Mouse (Mus musculus): Measurements from ENCODE around the gene Dgkz. TPM values are rescaled to one million over a fixed set of nuclear protein-coding genes. Genes with fewer than 3 reads are reported as not detected.

Dgkz gene
- polyA plus RNA-seq, 1 experiment from 2014 or later: 46.4 TPM

- 3% methylated on average over 31 of the region's 31 CpGs for WGBS
- Histone ChIP-seq H3K4me2 (ENCODE audit: low read depth, low read length) (peak overlapping the region; percentile 95), H3K4me3 (ENCODE audit: low read length) (peak overlapping the region; percentile 59), H3K4me1 (ENCODE audit: control insufficient read depth, insufficient read depth, low read length) (peaks cover 26% of the 10 kb centered on the region), H3K9me3 (ENCODE audit: control insufficient read depth, low read length) (no peaks in the 10 kb centered on the region), H3K27me3 (replicated peaks; ENCODE audit: control insufficient read depth, insufficient read depth, low read length) (peaks cover 38% of the 10 kb centered on the region), H3K27ac (ENCODE audit: low read length) (no peak overlapping the region), H3K36me3 (ENCODE audit: control insufficient read depth, insufficient read depth, low read length) (0 out of 2 replicates have a peak, but pooled peaks cover 2% of the 10 kb centered on the region), H3K9ac (ENCODE audit: low read depth, low read length) (peak overlapping the region; percentile 21; the same call in 1 of the 2 replicates)
- ATAC-seq: peak; percentile 43
These were observed 54.4 kb downstream of the Dgkz start for GRCm38 (mm10) chr2:91921181-91921789.

- H3K9me3 ChIP-seq (ENCODE audit: control insufficient read depth, low read length): no peaks in the 10 kb centered on the region
- H3K4me3 ChIP-seq (ENCODE audit: low read length): no peak overlapping the region
- no peak overlapping the region for H3K4me2 ChIP-seq (ENCODE audit: low read depth, low read length)
- H3K4me1 ChIP-seq (ENCODE audit: control insufficient read depth, insufficient read depth, low read length): peaks cover 26% of the 10 kb centered on the region
- peaks cover 38% of the 10 kb centered on the region for H3K27me3 ChIP-seq (replicated peaks; ENCODE audit: control insufficient read depth, insufficient read depth, low read length)
- 58% methylated on average over 4 of the region's 4 CpGs for WGBS
- no peak for ATAC-seq
- H3K9ac ChIP-seq (ENCODE audit: low read depth, low read length): no peak overlapping the region
- no peak overlapping the region for H3K27ac ChIP-seq (ENCODE audit: low read length)
- H3K36me3 ChIP-seq (ENCODE audit: control insufficient read depth, insufficient read depth, low read length): 0 out of 2 replicates have a peak, but pooled peaks cover 2% of the 10 kb centered on the region
These were observed 55.5 kb downstream of the Dgkz start for GRCm38 (mm10) chr2:91920130-91920529.

- 89% methylated on average over 7 of the region's 7 CpGs for WGBS
- Histone ChIP-seq H3K36me3 (ENCODE audit: control insufficient read depth, insufficient read depth, low read length) (peaks cover 3% of the 10 kb centered on the region), H3K9ac (ENCODE audit: low read depth, low read length) (no peak overlapping the region), H3K4me2 (ENCODE audit: low read depth, low read length) (no peak overlapping the region), H3K27me3 (replicated peaks; ENCODE audit: control insufficient read depth, insufficient read depth, low read length) (peaks cover 10% of the 10 kb centered on the region), H3K4me1 (ENCODE audit: control insufficient read depth, insufficient read depth, low read length) (peaks cover 8% of the 10 kb centered on the region), H3K4me3 (ENCODE audit: low read length) (no peak overlapping the region), H3K27ac (ENCODE audit: low read length) (no peak overlapping the region), H3K9me3 (ENCODE audit: control insufficient read depth, low read length) (no peaks in the 10 kb centered on the region)
- no peak for ATAC-seq
These were observed 58.6 kb downstream of the Dgkz start for GRCm38 (mm10) chr2:91917096-91917495.

GRCm38 (mm10) chr2:91916346-91916977 lies 59.2 kb downstream of the Dgkz start:
- WGBS: 87% methylated on average over 7 of the region's 7 CpGs
- ATAC-seq: no peak
- H3K36me3 ChIP-seq (ENCODE audit: control insufficient read depth, insufficient read depth, low read length): peaks cover 7% of the 10 kb centered on the region

GRCm38 (mm10) chr2:91913328-91914110 lies 62.1 kb downstream of the Dgkz start:
- Histone ChIP-seq H3K4me2 (ENCODE audit: low read depth, low read length) (no peak overlapping the region), H3K9ac (ENCODE audit: low read depth, low read length) (no peak overlapping the region), H3K27me3 (replicated peaks; ENCODE audit: control insufficient read depth, insufficient read depth, low read length) (no peaks in the 10 kb centered on the region), H3K36me3 (ENCODE audit: control insufficient read depth, insufficient read depth, low read length) (peaks cover 7% of the 10 kb centered on the region), H3K4me3 (ENCODE audit: low read length) (no peak overlapping the region), H3K4me1 (ENCODE audit: control insufficient read depth, insufficient read depth, low read length) (no peaks in the 10 kb centered on the region), H3K9me3 (ENCODE audit: control insufficient read depth, low read length) (no peaks in the 10 kb centered on the region), H3K27ac (ENCODE audit: low read length) (no peak overlapping the region)
- 89% methylated on average over 7 of the region's 7 CpGs for WGBS
- ATAC-seq: no peak

More at GRCm38 (mm10) chr2:91916346-91916977, 59.2 kb downstream of the Dgkz start:
- no peak overlapping the region for H3K9ac ChIP-seq (ENCODE audit: low read depth, low read length)
- no peak overlapping the region for H3K4me2 ChIP-seq (ENCODE audit: low read depth, low read length)
- peaks cover 5% of the 10 kb centered on the region for H3K27me3 ChIP-seq (replicated peaks; ENCODE audit: control insufficient read depth, insufficient read depth, low read length)
- H3K4me3 ChIP-seq (ENCODE audit: low read length): no peak overlapping the region
- H3K9me3 ChIP-seq (ENCODE audit: control insufficient read depth, low read length): no peaks in the 10 kb centered on the region
- no peak overlapping the region for H3K27ac ChIP-seq (ENCODE audit: low read length)
- H3K4me1 ChIP-seq (ENCODE audit: control insufficient read depth, insufficient read depth, low read length): peaks cover 3% of the 10 kb centered on the region

GRCm38 (mm10) chr2:91912616-91913015 lies 63.0 kb downstream of the Dgkz start:
- 63% methylated on average over 3 of the region's 3 CpGs for WGBS
- no peaks in the 10 kb centered on the region for H3K27me3 ChIP-seq (replicated peaks; ENCODE audit: control insufficient read depth, insufficient read depth, low read length)
- no peak overlapping the region for H3K9ac ChIP-seq (ENCODE audit: low read depth, low read length)
- no peak overlapping the region for H3K27ac ChIP-seq (ENCODE audit: low read length)
- H3K36me3 ChIP-seq (ENCODE audit: control insufficient read depth, insufficient read depth, low read length): peaks cover 5% of the 10 kb centered on the region
- H3K4me1 ChIP-seq (ENCODE audit: control insufficient read depth, insufficient read depth, low read length): no peaks in the 10 kb centered on the region
- no peaks in the 10 kb centered on the region for H3K9me3 ChIP-seq (ENCODE audit: control insufficient read depth, low read length)
- no peak for ATAC-seq
- no peak overlapping the region for H3K4me3 ChIP-seq (ENCODE audit: low read length)
- no peak overlapping the region for H3K4me2 ChIP-seq (ENCODE audit: low read depth, low read length)

- no peak overlapping the region for H3K9ac ChIP-seq (ENCODE audit: low read depth, low read length)
- 89% methylated on average over 2 of the region's 2 CpGs for WGBS
- no peak overlapping the region for H3K4me2 ChIP-seq (ENCODE audit: low read depth, low read length)
- H3K9me3 ChIP-seq (ENCODE audit: control insufficient read depth, low read length): no peaks in the 10 kb centered on the region
- no peak overlapping the region for H3K4me3 ChIP-seq (ENCODE audit: low read length)
- H3K36me3 ChIP-seq (ENCODE audit: control insufficient read depth, insufficient read depth, low read length): 0 out of 2 replicates have a peak, but pooled peaks cover 5% of the 10 kb centered on the region
- ATAC-seq: no peak
- no peaks in the 10 kb centered on the region for H3K27me3 ChIP-seq (replicated peaks; ENCODE audit: control insufficient read depth, insufficient read depth, low read length)
- H3K4me1 ChIP-seq (ENCODE audit: control insufficient read depth, insufficient read depth, low read length): peaks cover 4% of the 10 kb centered on the region; the same call in 1 of the 2 replicates
- no peak overlapping the region for H3K27ac ChIP-seq (ENCODE audit: low read length)
These were observed 69.5 kb downstream of the Dgkz start for GRCm38 (mm10) chr2:91906141-91906540.

- no peaks in the 10 kb centered on the region for H3K27me3 ChIP-seq (replicated peaks; ENCODE audit: control insufficient read depth, insufficient read depth, low read length)
- H3K27ac ChIP-seq (ENCODE audit: low read length): no peak overlapping the region
- no peak overlapping the region for H3K4me2 ChIP-seq (ENCODE audit: low read depth, low read length)
- no peak overlapping the region for H3K9ac ChIP-seq (ENCODE audit: low read depth, low read length)
- H3K9me3 ChIP-seq (ENCODE audit: control insufficient read depth, low read length): no peaks in the 10 kb centered on the region
- H3K4me3 ChIP-seq (ENCODE audit: low read length): no peak overlapping the region
- peaks cover 4% of the 10 kb centered on the region; the same call in 1 of the 2 replicates for H3K4me1 ChIP-seq (ENCODE audit: control insufficient read depth, insufficient read depth, low read length)
- ATAC-seq: no peak
- 72% methylated on average over 5 of the region's 5 CpGs for WGBS
- H3K36me3 ChIP-seq (ENCODE audit: control insufficient read depth, insufficient read depth, low read length): 0 out of 2 replicates have a peak, but pooled peaks cover 5% of the 10 kb centered on the region
These were observed 70.9 kb downstream of the Dgkz start for GRCm38 (mm10) chr2:91904618-91905307.

Data from intestine, embryonic 16.5 days (tissue).